Mouse (Mus musculus) heart, postnatal 25 days (tissue): Measurements from ENCODE around the gene Clcn5. TPM values are rescaled to one million over a fixed set of nuclear protein-coding genes. Genes with fewer than 3 reads are reported as not detected.

ENCODE experiments used
- DNase-seq: peaks from one replicate; pipeline ENCODE4 v3.0.0; 2022; ENCODE audit warnings: low spot score
- intact Hi-C: fragments of 180-260 bp; cut with DNase I; formaldehyde crosslinking; loops from one replicate; pipeline ENCODE4 v1.15.1; 2025
- microRNA-seq: library from miRNA; unstranded; fragments of <30 nt; microRNA quantifications from one replicate; pipeline ENCODE4 v1.2.0, GENCODE M21; 2022
- total RNA-seq, 2 experiments: library from RNA; stranded (reverse); gene quantifications; 2 replicates each; pipeline ENCODE4 v1.2.3; 2021

The Clcn5 gene
- total RNA-seq, 2 experiments from 2014 or later, result 2.7 to 5.0 TPM

- intact Hi-C loops, result no loop called here
- no peak for DNase-seq
Observed at GRCm38 (mm10) chrX:7204099-7204498, 115.1 kb downstream of the Clcn5 start.

- intact Hi-C loops, result no loop called here
- DNase-seq, result no peak
Observed at GRCm38 (mm10) chrX:7203535-7203934, 115.6 kb downstream of the Clcn5 start.

- intact Hi-C loops, result no loop called here
- DNase-seq, result no peak
Observed at GRCm38 (mm10) chrX:7197833-7198232, 121.3 kb downstream of the Clcn5 start.

- intact Hi-C loops, result no loop called here
- DNase-seq, result no peak
Observed at GRCm38 (mm10) chrX:7190816-7191215, 128.3 kb downstream of the Clcn5 start.

- intact Hi-C loops, result no loop called here
- DNase-seq, result no peak
Observed at GRCm38 (mm10) chrX:7188311-7188807, 130.8 kb downstream of the Clcn5 start.

- DNase-seq, result no peak
- intact Hi-C loops, result no loop called here
Observed at GRCm38 (mm10) chrX:7187455-7188310, 131.5 kb downstream of the Clcn5 start.

- no peak for DNase-seq
- intact Hi-C loops, result no loop called here
Observed at GRCm38 (mm10) chrX:7170156-7170555, 149.0 kb downstream of the Clcn5 start.

- intact Hi-C loops, result no loop called here
- DNase-seq, result no peak
Observed at GRCm38 (mm10) chrX:7168799-7169198, 150.4 kb downstream of the Clcn5 start.

GRCm38 (mm10) chrX:7157976-7158375 is 161.2 kb downstream of the Clcn5 start:
- DNase-seq, result no peak
- intact Hi-C loops, result loop anchor here (10.0 kb wide), 1 partner anchor 503 kb away; no protein-coding TSS in a partner anchor

- intact Hi-C loops, result loop anchor here (10.0 kb wide), 1 partner anchor 501 kb away; no protein-coding TSS in a partner anchor
- DNase-seq, result no peak
Observed at GRCm38 (mm10) chrX:7156026-7156732, 163.0 kb downstream of the Clcn5 start.

GRCm38 (mm10) chrX:7150129-7150528 is 169.0 kb downstream of the Clcn5 start:
- no peak for DNase-seq
- intact Hi-C loops, result loop anchor here (10.0 kb wide), 1 partner anchor 495 kb away; no protein-coding TSS in a partner anchor

GRCm38 (mm10) chrX:7146156-7146555 is 173.0 kb downstream of the Clcn5 start:
- DNase-seq, result no peak
- intact Hi-C loops, result loop anchor here (5.0 kb wide), 1 partner anchor 224 kb away; no protein-coding TSS in a partner anchor

- intact Hi-C loops, result no loop called here
- DNase-seq, result no peak
Observed at GRCm38 (mm10) chrX:7121618-7122280, 197.4 kb downstream of the Clcn5 start.

- DNase-seq, result no peak
- intact Hi-C loops, result no loop called here
Observed at GRCm38 (mm10) chrX:7114885-7115284, 204.3 kb downstream of the Clcn5 start.

Small RNA genes lying within 50 kb of the gene (microRNA-seq; reads per million reads assigned to microRNA genes)
- gene Mir188 (123 reads per million, percentile 61 among the genes with 10 or more reads in this experiment), gene Mir362 (25.3 reads per million, percentile 40 among the genes with 10 or more reads in this experiment), gene Mir500 (145 reads per million, percentile 62 among the genes with 10 or more reads in this experiment), gene Mir501 (431 reads per million, percentile 74 among the genes with 10 or more reads in this experiment), gene Mir532 (966 reads per million, percentile 78 among the genes with 10 or more reads in this experiment)

Other genes with a start within 250 kb of the Clcn5 start
- under 1 TPM; 0.56 to 0.83 TPM for gene Usp27x, start 56.5 kb upstream of the Clcn5 start, total RNA-seq